Mouse (Mus musculus): Measurements from ENCODE around the gene Mthfr.

Gene Mthfr

DNA sequence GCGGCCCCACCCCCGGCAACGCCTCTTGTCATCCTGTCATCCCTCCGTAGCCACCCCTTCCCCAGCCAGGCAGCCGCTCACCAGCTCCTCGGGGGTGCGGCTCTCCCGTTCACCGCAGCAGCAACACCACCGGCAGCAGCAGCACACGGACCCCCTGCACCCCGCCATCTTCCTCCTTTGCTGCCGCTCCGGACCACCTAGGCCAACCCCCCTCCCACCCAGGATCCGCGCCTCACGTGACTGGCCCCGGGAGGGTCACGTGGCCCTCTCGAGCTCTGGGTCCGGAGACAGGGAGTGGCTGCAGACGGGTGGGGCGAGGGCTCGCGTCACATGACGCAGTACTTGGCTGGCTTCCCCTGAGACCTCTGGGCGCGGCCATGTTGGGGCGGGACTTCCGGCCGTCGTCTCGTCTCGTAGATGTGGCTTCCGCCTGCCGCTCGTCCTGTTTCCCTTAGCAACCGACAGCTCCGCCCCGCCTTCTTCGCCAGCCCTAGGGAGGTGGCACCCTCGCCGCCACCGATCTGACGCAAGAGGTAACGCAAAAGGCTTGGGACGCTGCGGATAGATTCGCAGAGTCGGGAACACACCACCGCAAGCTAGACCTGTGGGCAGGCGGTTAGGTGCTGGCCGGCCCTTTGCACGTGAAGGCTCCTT lies at the start of gene Mthfr, which contains the start of gene Clcn6:
Mthfr (plus strand) TSS at position 478 of the 654 bp plus-strand sequence.
Clcn6 (minus strand) TSS at position 222 of the 654 bp plus-strand sequence.
- DNase-seq (ENCODE audit: low spot score), result peak; percentile 100

- DNase-seq (ENCODE audit: low spot score), result no peak
Observed at GRCm38 (mm10) chr4:147993571-147994095, 45.2 kb upstream of the Mthfr start.

DNA sequence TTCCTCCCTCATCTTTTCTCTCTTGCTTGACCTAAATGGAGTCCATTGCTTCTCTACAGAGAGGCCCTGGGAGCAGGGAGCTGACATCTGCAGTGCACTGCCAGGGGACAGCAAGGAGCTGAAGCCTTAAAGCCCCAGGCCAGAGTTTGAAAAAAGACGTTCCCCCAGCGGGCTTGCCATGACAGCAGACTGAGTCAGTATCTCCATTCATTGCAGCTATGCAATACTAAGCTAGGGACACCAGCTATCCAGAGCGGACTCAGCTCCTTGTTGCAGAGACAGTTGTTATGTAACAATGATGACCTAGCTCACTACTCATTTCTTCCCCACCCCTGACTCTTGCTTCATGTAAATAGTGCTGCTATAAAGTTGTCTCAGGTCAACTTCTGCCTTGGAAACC lies 43.6 kb upstream of the Mthfr start:
- no peak for DNase-seq (ENCODE audit: low spot score)

- DNase-seq (ENCODE audit: low spot score), result no peak
Observed at GRCm38 (mm10) chr4:148000202-148000772, 38.6 kb upstream of the Mthfr start, which contains the start of gene Nppa. Gene Nppa (plus strand): TSS chr4:148000722.

DNA sequence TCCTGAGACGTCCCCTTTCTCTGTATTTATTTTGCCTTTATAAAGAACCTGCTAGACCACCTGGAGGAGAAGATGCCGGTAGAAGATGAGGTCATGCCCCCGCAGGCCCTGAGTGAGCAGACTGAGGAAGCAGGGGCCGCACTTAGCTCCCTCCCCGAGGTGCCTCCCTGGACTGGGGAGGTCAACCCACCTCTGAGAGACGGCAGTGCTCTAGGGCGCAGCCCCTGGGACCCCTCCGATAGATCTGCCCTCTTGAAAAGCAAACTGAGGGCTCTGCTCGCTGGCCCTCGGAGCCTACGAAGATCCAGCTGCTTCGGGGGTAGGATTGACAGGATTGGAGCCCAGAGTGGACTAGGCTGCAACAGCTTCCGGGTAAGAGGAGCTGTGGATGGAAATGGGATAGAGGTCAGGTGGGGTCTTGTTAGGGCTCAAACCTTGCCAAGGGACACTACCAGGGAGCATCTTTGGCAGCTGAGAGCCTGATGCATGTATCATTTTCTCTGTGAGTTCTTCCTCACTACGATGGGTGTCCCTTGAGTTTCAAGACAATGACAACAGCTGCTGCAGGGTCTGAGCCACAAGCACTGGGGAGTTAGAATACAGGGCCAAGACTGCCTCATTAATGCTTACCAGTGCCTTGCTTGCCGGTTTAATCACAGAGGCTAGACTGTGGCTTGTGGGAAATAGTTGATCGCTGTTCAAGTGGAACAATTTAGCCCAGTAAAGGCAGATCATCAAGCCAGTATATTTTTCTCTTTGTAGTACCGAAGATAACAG lies 37.7 kb upstream of the Mthfr start:
- no peak for DNase-seq (ENCODE audit: low spot score)

DNA sequence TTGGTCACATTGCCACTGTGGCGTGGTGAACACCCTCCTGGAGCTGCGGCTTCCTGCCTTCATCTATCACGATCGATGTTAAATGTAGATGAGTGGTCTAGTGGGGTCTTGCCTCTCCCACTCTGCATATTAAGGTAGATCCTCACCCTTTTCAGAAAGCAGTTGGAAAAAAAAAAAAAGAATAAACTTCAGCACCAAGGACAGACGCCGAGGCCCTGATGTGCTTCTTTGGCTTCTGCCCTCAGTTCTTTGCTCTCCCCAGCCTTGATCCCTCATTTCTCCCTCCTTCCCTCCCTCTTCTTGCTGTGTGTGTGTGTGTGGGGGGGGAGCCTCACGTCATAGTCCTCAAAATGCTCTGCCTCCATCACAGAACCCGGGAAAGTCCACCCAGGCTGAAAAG lies 37.0 kb upstream of the Mthfr start:
- DNase-seq (ENCODE audit: low spot score), result no peak

DNA sequence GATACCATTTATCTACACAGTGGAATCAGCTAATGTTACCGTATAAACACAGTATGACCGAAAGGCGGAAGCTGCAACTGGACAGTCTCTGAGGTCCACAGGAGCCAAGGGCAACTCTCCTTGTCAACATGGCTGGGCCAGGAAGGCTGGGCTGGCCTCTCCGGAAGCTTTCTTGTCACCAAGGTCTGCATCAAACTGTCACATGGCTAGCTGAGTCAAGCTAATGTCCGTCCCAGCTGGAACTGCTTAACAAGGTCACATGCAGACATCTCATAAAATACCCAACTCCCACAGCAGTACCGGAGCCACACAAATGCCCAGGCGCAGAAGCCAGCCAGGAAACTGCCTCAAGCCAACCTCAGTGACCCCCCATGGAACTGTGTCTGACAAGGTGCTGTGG lies 34.5 kb upstream of the Mthfr start:
- DNase-seq (ENCODE audit: low spot score), result no peak

GRCm38 (mm10) chr4:148008412-148008811 lies 30.5 kb upstream of the Mthfr start:
- peak; percentile 42 for DNase-seq (ENCODE audit: low spot score)

- no peak for DNase-seq (ENCODE audit: low spot score)
Observed at GRCm38 (mm10) chr4:148009641-148010040, 29.2 kb upstream of the Mthfr start.

- no peak for DNase-seq (ENCODE audit: low spot score)
Observed at GRCm38 (mm10) chr4:148011332-148011731, 27.5 kb upstream of the Mthfr start.

DNA sequence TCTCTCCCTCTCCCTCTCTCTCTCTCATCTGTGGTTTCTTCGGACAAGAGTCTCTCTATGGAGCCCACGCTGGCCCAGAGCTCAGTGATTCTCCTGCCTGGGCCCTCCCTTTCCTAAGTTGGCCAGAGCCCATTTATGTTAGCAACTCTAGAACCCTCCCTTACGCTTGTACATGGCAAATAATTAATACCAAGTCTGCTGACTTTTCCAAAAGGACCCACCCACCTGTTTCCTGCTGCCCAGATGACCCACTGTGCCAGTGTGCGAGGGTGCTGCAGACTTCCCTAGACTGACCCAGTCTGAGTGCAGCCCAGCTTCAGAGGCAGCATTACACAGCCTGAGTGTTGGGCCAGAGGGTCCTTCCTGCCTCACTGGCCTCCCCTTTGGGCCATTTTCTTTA lies 26.7 kb upstream of the Mthfr start:
- no peak for DNase-seq (ENCODE audit: low spot score)

DNA sequence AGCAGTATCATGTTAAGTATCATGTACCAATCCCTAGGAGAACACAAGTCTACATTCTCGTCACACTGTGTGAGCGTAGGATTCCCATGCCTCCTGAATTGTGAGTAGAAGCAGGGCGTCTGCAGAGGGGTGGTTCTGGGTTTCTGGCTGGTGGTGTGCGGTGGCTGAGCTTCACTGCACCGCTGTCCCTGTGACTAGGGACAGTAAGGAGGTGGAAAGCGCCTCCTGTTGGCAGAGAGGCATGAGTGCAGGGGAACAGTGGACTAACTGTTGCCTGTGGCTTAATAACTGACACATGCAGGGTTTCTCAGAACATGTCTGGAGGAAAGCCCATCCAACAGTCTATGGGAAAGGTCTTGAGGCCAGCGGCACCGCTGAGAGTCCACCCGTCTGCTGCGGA lies 23.5 kb upstream of the Mthfr start:
- DNase-seq (ENCODE audit: low spot score), result no peak

GRCm38 (mm10) chr4:148016981-148017380 lies 21.9 kb upstream of the Mthfr start:
- DNase-seq (ENCODE audit: low spot score), result no peak

DNA sequence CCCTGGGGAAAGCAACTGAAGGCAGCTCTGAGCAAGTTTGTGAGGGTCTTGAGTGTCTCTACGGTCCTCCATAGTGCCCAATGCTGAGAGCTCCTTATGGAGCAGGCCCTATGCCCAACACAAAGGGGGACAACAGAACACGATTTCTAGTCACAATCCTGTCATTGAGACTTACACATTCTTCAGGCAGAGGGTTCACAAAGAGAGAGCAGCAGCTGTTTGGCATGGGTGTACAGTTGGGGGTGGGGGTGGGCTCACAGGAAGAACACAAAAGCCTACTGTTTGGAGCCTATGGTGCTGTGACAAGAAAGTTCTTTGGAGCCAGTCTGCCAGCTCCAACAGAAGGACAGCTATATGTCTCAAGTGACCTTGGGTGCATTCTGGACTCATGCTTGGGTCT lies 20.5 kb upstream of the Mthfr start:
- no peak for DNase-seq (ENCODE audit: low spot score)

DNA sequence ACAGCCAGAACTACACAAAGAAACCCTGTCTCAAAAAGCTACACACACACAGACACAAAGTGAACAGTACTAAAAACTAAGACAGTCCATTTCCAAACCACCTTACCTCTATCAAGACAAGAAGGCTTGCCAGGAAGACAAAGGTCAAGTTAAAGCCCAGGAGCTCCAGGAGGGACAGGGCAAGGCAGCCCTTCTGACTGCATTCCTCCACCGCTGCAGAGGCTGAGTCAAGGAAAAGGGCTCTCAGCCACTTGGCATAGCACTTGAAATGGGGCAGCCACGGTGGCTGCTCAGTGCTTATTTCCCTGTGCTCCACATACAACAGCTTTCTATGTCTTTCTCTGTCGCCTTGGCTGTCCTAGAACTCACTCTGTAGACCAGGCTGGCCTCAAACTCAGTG lies 14.9 kb upstream of the Mthfr start:
- DNase-seq (ENCODE audit: low spot score), result no peak

DNA sequence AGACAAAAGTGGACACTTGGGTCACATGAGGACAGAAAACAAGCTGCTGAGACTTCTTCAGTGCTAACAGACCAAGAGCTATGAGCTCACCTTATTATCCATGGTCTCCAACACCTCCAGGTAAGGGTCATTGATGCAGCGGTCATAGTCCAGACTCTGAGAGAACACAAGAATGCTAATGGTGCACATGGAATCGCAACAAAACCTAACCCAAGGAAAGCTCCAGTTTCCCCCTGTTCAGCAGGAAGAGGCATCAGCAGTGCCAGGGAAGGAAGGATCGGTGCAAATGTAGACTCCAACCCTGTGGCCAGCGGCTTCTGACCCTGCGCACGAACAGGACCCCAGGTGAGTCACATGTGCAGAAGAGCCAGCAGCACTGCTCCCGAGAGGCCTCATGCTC lies 9.6 kb upstream of the Mthfr start:
- DNase-seq (ENCODE audit: low spot score), result no peak

GRCm38 (mm10) chr4:148030506-148030905 lies 8.4 kb upstream of the Mthfr start:
- DNase-seq (ENCODE audit: low spot score), result no peak

DNA sequence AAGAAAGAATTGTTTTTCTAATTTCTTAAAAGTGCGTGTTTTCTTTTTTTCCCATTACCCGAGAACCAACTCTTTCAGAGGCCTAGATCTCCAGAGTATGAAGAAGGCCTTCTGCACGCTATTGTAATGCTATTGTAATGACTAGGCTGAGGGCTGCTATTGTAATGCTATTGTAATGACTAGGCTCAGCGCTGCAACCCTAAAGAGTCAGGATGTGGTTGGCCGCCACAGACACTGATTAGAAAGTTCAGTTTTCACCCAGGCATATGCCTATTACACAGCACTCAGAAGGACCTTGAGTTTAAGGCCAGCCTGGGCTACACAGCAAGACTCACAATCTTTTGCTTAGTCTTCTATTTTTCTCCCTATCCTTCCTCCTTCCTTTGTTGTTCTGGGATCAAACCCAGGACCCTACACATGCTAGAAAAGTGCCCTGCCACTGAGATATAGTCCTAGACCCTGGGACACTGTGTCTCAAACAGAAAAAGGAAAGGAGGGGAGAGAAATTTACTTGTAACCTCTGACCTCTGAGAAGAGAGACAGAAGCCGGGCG lies 4.9 kb upstream of the Mthfr start:
- DNase-seq (ENCODE audit: low spot score), result no peak

DNA sequence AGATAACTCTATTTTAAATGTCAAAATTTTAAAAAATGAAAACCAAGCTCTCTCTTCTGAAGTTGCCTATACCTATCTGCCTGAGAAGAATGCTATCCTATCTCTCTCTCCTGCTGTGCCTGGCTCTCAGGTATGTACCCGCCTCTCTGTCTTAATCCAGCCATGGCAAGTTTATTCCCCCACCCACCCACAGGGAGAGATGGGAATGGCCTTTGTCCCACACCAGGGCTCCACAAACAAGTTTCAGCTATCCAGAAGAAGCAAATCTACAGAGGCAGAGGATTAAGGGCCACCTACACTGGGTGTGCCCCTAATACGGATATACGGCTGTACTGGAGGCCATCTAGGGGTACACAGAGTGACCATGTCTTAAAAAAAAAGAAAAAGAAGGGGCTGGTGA lies 3.4 kb upstream of the Mthfr start:
- DNase-seq (ENCODE audit: low spot score), result no peak

DNA sequence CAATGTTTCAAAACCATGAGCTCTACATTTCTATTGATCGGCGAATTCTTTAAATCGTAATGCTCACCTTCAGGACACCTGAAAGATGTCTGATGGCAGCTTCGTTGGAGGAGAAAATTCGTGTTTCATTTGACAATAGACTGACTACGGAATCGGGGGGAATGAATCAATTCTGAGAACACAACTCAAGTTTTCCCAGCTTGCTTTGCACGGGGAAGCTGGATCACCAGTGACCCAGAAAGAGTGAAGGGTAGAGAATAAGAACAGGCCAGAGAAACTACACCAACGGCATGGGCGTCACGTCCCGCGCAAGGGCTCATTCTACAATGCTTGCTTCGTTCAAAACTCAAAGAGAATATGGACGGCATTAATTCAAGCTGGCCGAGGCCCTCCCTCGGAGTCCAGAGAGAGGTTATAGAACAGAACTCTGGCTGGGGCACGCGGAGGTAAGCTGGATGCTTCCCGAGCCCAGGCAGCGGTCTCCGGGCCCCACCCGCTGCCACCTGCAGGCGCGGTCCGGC lies 738 bp upstream of the Mthfr start:
- no peak for DNase-seq (ENCODE audit: low spot score)

DNA sequence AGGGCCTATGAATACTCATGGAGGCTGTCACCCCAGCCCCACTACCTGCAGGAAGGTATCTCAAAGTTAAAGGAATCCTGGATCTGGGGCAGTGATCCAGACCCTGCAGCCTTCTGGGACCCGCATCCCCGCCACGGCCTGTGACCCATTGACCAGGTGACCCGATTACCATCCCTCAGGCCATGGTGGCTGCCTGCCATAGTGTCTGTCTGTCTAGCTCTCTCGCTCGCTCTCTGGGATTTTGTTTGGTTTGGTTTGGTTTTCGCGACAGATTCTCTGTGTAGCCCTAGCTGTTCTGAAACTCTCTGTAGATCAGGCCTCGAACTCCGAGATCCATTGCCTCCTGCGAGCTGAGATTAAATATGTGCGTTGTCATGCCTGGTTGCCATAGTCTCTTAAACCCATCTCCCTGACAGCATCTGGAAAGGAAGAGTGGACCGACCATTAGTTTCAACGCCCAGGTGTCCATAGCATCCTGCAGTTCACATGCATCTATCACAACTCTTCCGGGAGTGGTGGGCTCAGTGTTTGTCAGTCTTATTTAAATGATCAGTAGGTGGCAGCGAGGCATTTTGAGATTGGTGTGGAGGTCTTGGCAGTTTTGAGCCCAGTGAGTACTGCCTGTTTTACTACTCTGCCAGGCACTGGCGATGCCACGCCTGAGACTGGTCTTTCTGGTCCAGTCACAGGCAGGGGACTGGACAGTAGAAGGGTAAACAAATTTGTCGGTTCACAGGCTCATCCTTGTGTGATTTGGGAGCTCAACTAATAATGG lies 564 bp downstream of the Mthfr start:
- peak; percentile 56 for DNase-seq (ENCODE audit: low spot score)
